Mouse (Mus musculus) skeletal muscle tissue, adult 2 months (tissue): ENCODE results near the gene Afdn.
"Not testable (repeated sequence)": the region's sequence is repeated elsewhere in the genome, so short reads cannot be mapped to it uniquely, and the experiment has no call there.

Experiments
- DNase-seq: peaks from one replicate; pipeline ENCODE4 v3.0.0-alpha.2; 2012; ENCODE audit warnings: low read depth, low spot score

The Afdn gene

DNA sequence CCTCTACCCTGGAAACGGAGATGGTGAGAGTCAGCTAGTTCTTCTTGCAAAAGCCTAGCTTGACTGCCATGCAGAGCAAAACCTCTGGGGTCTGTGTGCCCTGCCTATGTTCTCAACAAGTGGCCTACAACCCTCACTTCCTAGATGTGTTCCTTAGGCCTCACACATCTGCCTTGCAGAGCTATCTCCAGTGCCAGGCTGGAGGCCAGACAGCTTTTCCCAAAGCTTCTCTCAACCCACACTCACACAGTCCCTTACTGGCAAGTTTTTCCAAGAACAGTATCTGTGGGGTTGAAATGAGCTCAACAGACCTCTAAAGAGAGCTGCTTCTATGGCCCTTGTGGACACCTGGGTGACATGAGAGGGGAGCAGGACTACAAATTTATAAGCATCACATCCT is 191.2 kb downstream of the Afdn start:
- not testable (repeated sequence) for DNase-seq
